Mouse (Mus musculus) heart, embryonic 14.5 days (tissue): ENCODE measurements at regions not wholly inside any gene's neighbourhood (a gene's known extent, or its start where the extent isn't known, plus 50 kb on each side); places are given as distances from the start of the nearest gene placed in this dataset.
"Not testable (repeated sequence)": the region's sequence is repeated elsewhere in the genome, so short reads cannot be mapped to it uniquely, and the experiment has no call there.

Experiments used
- ATAC-seq: fragments of 200-750 bp; cut with Nextera tagmentation; 2 replicates; pipeline ENCODE4 v1.8.0; 2017; ENCODE audit warnings: low read depth, moderate TSS enrichment; ENCODE audit not compliant: insufficient number of reproducible peaks, insufficient read depth, low FRiP score
- H3K27ac ChIP-seq, 2 experiments: fragments of 200-500 bp in 1 of 2; fragments of 300-500 bp in 1 of 2; sonication (generic) in 1 of 2; replicated peaks in 1 of 2; 2 replicates each; pipeline ENCODE4 v1.5.1; 2012 to 2014; ENCODE audit warnings: low read depth in 2 of 2, low read length in 2 of 2, control low read depth in 1 of 2, mild to moderate bottlenecking in 1 of 2, mixed read lengths in 1 of 2; ENCODE audit not compliant: control insufficient read depth in 1 of 2, insufficient read depth in 1 of 2
- H3K27me3 ChIP-seq: fragments of 300-500 bp; sonication (generic); 2 replicates; pipeline ENCODE4 v1.6.1; 2014; ENCODE audit warnings: mild to moderate bottlenecking, low read length, control low read depth; ENCODE audit not compliant: control insufficient read depth, insufficient read depth
- H3K36me3 ChIP-seq: fragments of 300-500 bp; sonication (generic); 2 replicates; pipeline ENCODE4 v1.6.1; 2014; ENCODE audit warnings: mild to moderate bottlenecking, control low read depth, low read length, mixed read lengths; ENCODE audit not compliant: control insufficient read depth, insufficient read depth
- H3K4me1 ChIP-seq, 2 experiments: fragments of 200-500 bp in 1 of 2; fragments of 300-500 bp in 1 of 2; sonication (generic) in 1 of 2; 2 replicates each; pipeline ENCODE4 v1.6.1; 2012 to 2014; ENCODE audit warnings: low read length in 2 of 2, control low read depth in 1 of 2, mixed read lengths in 1 of 2; ENCODE audit not compliant: control insufficient read depth in 2 of 2, insufficient read depth in 2 of 2
- H3K4me2 ChIP-seq: fragments of 300-500 bp; sonication (generic); 2 replicates; pipeline ENCODE4 v1.6.1; 2014; ENCODE audit warnings: mild to moderate bottlenecking, low read length
- H3K4me3 ChIP-seq, 2 experiments: fragments of 200-500 bp in 1 of 2; fragments of 300-500 bp in 1 of 2; sonication (generic) in 1 of 2; 2 replicates each; pipeline ENCODE4 v1.5.1; 2012 to 2014; ENCODE audit warnings: low read length in 2 of 2, mild to moderate bottlenecking in 2 of 2, control low read depth in 1 of 2, low read depth in 1 of 2, moderate library complexity in 1 of 2; ENCODE audit not compliant: control insufficient read depth in 1 of 2, insufficient read depth in 1 of 2
- H3K9ac ChIP-seq: fragments of 300-500 bp; sonication (generic); 2 replicates; pipeline ENCODE4 v1.6.1; 2014; ENCODE audit warnings: mild to moderate bottlenecking, low read length
- H3K9me3 ChIP-seq: fragments of 300-500 bp; sonication (generic); 2 replicates; pipeline ENCODE4 v1.6.1; 2016; ENCODE audit warnings: low read length, control low read depth; ENCODE audit not compliant: control insufficient read depth
- WGBS: fragments of 180-500 bp; shearing (Covaris S2); extraction: QIAGEN DNeasy Blood & Tissue Kit; methylation state at CpG from one replicate; pipeline ENCODE4 v1.1.7; 2014; 5-methylcytosine and 5-hydroxymethylcytosine counted together

DNA sequence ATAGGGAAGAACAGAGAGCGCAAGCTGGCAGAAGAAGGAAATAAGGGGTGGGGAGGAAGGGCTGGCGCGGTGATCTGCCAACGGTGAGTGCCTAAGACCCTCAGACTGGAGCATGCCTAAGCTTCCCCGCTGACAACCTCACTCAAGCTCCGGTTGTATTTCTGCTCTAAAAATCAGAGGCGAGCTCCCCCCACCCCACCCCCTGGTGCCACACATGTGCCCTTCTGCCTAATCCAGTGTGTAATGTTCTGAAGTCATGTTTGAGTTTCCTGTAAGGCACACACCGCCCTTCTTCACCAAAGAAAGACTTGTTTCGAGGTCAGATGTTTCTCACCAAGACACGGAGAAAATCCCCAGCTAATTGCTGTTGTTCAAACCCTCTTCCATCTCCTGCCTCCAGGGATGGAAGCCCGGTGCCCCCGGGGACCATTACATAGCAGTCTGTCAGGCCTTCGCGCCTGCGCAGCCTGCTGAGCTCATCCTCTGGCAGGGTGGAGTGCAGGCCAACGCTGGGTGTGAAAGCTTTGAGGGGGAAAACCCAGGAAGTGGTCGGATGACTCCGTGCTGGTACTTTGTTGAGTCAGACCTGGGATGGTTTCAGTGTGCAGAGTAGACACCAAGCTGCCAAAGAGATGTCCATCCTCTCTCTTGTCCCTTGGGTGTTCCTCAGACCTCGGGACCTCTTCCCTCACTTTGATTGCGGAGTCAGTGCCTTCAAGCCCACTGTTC lies 120.7 kb upstream of the Sox5 start:
- Histone ChIP-seq H3K36me3 (no peaks in the 10 kb centered on the region), H3K27ac (no peak overlapping the region), H3K4me1 (peaks cover 0 to 7% of the 10 kb centered on the region in 2 experiments; a peak in 2 of 4 replicates), H3K27me3 (no peaks in the 10 kb centered on the region), H3K9me3 (no peaks in the 10 kb centered on the region), H3K4me3 (no peak overlapping the region), H3K4me2 (no peak overlapping the region), H3K9ac (no peak overlapping the region)
- 64% methylated on average over 20 of the region's 20 CpGs for WGBS
- no peak for ATAC-seq

- ATAC-seq = no peak
- no peak overlapping the region for H3K4me3 ChIP-seq
- H3K27me3 ChIP-seq = no peaks in the 10 kb centered on the region
- H3K36me3 ChIP-seq = no peaks in the 10 kb centered on the region
- H3K4me1 ChIP-seq = peaks cover 0 to 7% of the 10 kb centered on the region in 2 experiments; a peak in 2 of 4 replicates
- 71% methylated on average over 9 of the region's 9 CpGs for WGBS
- no peak overlapping the region for H3K4me2 ChIP-seq
- H3K27ac ChIP-seq = no peak overlapping the region
- H3K9me3 ChIP-seq = no peaks in the 10 kb centered on the region
- H3K9ac ChIP-seq = no peak overlapping the region
Observed at GRCm38 (mm10) chr6:144901825-144902224, 120.0 kb upstream of the Sox5 start.

DNA sequence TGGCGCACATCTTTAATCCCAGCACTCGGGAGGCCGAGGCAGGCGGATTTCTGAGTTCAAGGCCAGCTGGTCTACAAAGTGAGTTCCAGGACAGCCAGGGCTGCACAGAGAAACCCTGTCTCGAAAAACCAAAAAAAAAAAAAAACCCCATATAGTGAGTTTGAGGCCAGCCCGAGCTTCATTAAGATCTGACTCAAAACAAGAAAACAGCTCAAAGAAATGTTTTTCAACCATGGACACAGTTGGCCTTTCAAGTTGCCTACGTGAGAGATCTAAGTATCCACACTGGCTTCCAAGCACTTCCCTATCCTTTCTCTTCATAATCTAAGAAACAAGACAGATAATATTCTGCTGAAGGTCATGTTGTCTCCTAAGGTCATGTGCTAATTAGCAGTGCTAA lies 119.1 kb upstream of the Sox5 start:
- H3K27ac ChIP-seq, H3K9me3 ChIP-seq, H3K4me2 ChIP-seq, H3K36me3 ChIP-seq, ATAC-seq, H3K9ac ChIP-seq, H3K27me3 ChIP-seq, H3K4me1 ChIP-seq, H3K4me3 ChIP-seq: not testable (repeated sequence)
- 92% methylated on average over 7 of the region's 7 CpGs for WGBS

DNA sequence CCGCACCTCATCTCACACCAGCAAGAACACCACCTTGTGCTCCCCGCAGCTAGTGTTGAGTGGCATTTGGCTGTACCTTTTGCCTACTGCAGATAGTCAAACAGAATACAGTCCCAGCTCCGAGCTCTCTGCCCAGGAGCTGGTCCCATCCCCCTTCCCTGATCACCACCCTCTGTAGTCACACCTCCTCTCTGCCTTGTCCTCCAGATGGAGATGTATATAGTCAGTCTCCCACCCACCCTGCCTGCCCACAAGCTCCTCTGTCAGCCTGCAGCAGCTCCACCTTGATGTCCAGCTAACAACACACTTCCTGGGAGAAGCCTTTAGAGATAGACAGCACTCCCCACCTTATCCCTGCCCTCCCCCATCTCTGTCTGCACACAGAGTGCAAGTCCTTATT lies 115.7 kb upstream of the Sox5 start:
- 33% methylated on average over 3 of the region's 3 CpGs for WGBS
- H3K9ac ChIP-seq = no peak overlapping the region
- no peaks in the 10 kb centered on the region for H3K27me3 ChIP-seq
- H3K4me1 ChIP-seq = peaks cover 0 to 4% of the 10 kb centered on the region in 2 experiments; a peak in 1 of 4 replicates
- no peaks in the 10 kb centered on the region for H3K36me3 ChIP-seq
- H3K9me3 ChIP-seq = no peaks in the 10 kb centered on the region
- H3K4me3 ChIP-seq = no peak overlapping the region
- H3K27ac ChIP-seq = no peak overlapping the region
- H3K4me2 ChIP-seq = no peak overlapping the region
- ATAC-seq = no peak

DNA sequence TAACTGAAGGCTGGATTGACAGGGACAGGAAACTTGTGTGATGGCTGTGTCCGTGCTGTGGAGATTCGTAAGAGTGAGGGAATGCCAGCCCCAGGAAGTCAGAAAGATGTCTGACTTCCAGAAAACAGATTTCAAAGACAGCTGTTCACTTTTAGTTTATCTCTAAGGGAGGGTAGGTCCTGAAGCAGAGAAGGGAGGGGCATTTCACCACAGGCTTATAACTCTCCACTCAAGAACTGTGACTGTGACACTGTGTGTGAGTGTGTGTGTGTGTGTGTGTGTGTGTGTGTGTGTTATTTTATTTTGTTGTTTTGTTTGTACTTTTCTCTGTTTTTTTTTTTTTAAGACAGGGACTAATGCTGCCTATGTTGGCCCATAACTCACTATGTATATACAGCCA lies 109.1 kb upstream of the Sox5 start:
- Histone ChIP-seq H3K9me3 (no peaks in the 10 kb centered on the region), H3K36me3 (no peaks in the 10 kb centered on the region), H3K4me3 (no peak overlapping the region), H3K9ac (no peak overlapping the region), H3K4me2 (0 out of 2 replicates have a peak overlapping the region, but pooled peaks have one; percentile 4), H3K4me1 (peaks cover 0 to 7% of the 10 kb centered on the region in 2 experiments; a peak in 1 of 4 replicates), H3K27ac (peak overlapping the region; percentile 28 to 31), H3K27me3 (no peaks in the 10 kb centered on the region)
- 29% methylated on average over 2 of the region's 2 CpGs for WGBS
- ATAC-seq = no peak

GRCm38 (mm10) chr6:144890166-144890565 lies 108.4 kb upstream of the Sox5 start:
- 46% methylated on average over 8 of the region's 8 CpGs for WGBS
- Histone ChIP-seq H3K9me3 (no peaks in the 10 kb centered on the region), H3K4me2 (0 out of 2 replicates have a peak overlapping the region, but pooled peaks have one; percentile 4), H3K4me1 (peaks cover 0 to 7% of the 10 kb centered on the region in 2 experiments; a peak in 1 of 4 replicates), H3K27ac (peak overlapping the region; percentile 28 to 31; a peak in 3 of 4 replicates), H3K4me3 (no peak overlapping the region), H3K36me3 (no peaks in the 10 kb centered on the region), H3K27me3 (no peaks in the 10 kb centered on the region), H3K9ac (no peak overlapping the region)
- ATAC-seq = no peak

GRCm38 (mm10) chr6:144883117-144883516 lies 101.3 kb upstream of the Sox5 start:
- WGBS = 67% methylated on average over 4 of the region's 4 CpGs
- H3K36me3 ChIP-seq = no peaks in the 10 kb centered on the region
- ATAC-seq = no peak
- no peak overlapping the region for H3K27ac ChIP-seq
- no peak overlapping the region for H3K4me2 ChIP-seq
- H3K9me3 ChIP-seq = no peaks in the 10 kb centered on the region
- H3K9ac ChIP-seq = no peak overlapping the region
- no peak overlapping the region for H3K4me3 ChIP-seq
- no peaks in the 10 kb centered on the region for H3K27me3 ChIP-seq
- H3K4me1 ChIP-seq = peaks cover 3 to 4% of the 10 kb centered on the region in 2 experiments; a peak in 1 of 4 replicates

- no peak overlapping the region for H3K27ac ChIP-seq
- no peak for ATAC-seq
- no peak overlapping the region for H3K9ac ChIP-seq
- H3K4me1 ChIP-seq = peaks cover 3 to 4% of the 10 kb centered on the region in 2 experiments; a peak in 1 of 4 replicates
- no peaks in the 10 kb centered on the region for H3K36me3 ChIP-seq
- no peak overlapping the region for H3K4me3 ChIP-seq
- WGBS = 89% methylated on average over 10 of the region's 10 CpGs
- no peaks in the 10 kb centered on the region for H3K27me3 ChIP-seq
- no peaks in the 10 kb centered on the region for H3K9me3 ChIP-seq
- H3K4me2 ChIP-seq = no peak overlapping the region
Observed at GRCm38 (mm10) chr6:144880098-144880497, 98.3 kb upstream of the Sox5 start.
